Mouse (Mus musculus) liver, postnatal 0 days (tissue): ENCODE results near the gene Mamdc4. TPM values are rescaled to one million over a fixed set of nuclear protein-coding genes. Genes with fewer than 3 reads are reported as not detected.

ENCODE experiments used
- ATAC-seq: fragments of 200-750 bp; cut with Nextera tagmentation; 2 replicates; pipeline ENCODE4 v1.8.0; 2017; ENCODE audit warnings: mild to moderate bottlenecking, moderate library complexity
- DNase-seq: peaks from one replicate; pipeline ENCODE4 v3.0.0-alpha.2; 2016
- H3K27ac ChIP-seq: fragments of 300-500 bp; sonication (generic); 2 replicates; pipeline ENCODE4 v1.5.1; 2014; ENCODE audit warnings: antibody characterized with exemption, moderate library complexity, mild to moderate bottlenecking, low read depth
- H3K27me3 ChIP-seq: fragments of 300-500 bp; sonication (generic); 2 replicates; pipeline ENCODE4 v1.6.1; 2014; ENCODE audit warnings: low read length, control low read depth, mixed read lengths; ENCODE audit not compliant: insufficient read depth
- H3K36me3 ChIP-seq: fragments of 300-500 bp; sonication (generic); replicated peaks from 2 replicates; pipeline ENCODE4 v1.6.1; 2014; ENCODE audit warnings: mild to moderate bottlenecking, control low read depth, low read length, moderate library complexity, mixed read lengths; ENCODE audit not compliant: insufficient read depth
- H3K4me1 ChIP-seq: fragments of 300-500 bp; sonication (generic); 2 replicates; pipeline ENCODE4 v1.6.1; 2014; ENCODE audit warnings: antibody characterized with exemption, mild to moderate bottlenecking, control low read depth; ENCODE audit not compliant: insufficient read depth
- H3K4me2 ChIP-seq: fragments of 300-500 bp; sonication (generic); 2 replicates; pipeline ENCODE4 v1.6.1; 2014; ENCODE audit warnings: low read depth, mild to moderate bottlenecking, low read length, moderate library complexity, mixed read lengths
- H3K4me3 ChIP-seq: fragments of 300-500 bp; sonication (generic); 2 replicates; pipeline ENCODE4 v1.5.1; 2014; ENCODE audit warnings: low read depth, low read length
- H3K9ac ChIP-seq: fragments of 300-500 bp; sonication (generic); replicated peaks from 2 replicates; pipeline ENCODE4 v1.6.1; 2014; ENCODE audit warnings: mild to moderate bottlenecking, moderate library complexity
- H3K9me3 ChIP-seq: fragments of 300-500 bp; sonication (generic); 2 replicates; pipeline ENCODE4 v1.6.1; 2016; ENCODE audit warnings: mild to moderate bottlenecking, control low read depth, low read length, mixed read lengths
- CTCF ChIP-seq: sonication (generic); IDR thresholded peaks from 2 replicates; pipeline ENCODE4 v1.5.1; 2016; ENCODE audit warnings: antibody characterized with exemption, low read depth
- EP300 ChIP-seq: IDR thresholded peaks from 2 replicates; pipeline ENCODE4 v1.6.1; 2016; ENCODE audit warnings: antibody characterized with exemption, low read depth, mild to moderate bottlenecking
- WGBS: fragments of 180-500 bp; shearing (Covaris S2); extraction: QIAGEN DNeasy Blood & Tissue Kit; methylation state at CpG from one replicate; pipeline ENCODE4 v1.1.7; 2014; ENCODE audit not compliant: insufficient replicate concordance; 5-methylcytosine and 5-hydroxymethylcytosine counted together
- polyA plus RNA-seq: library from polyadenylated mRNA; unstranded; fragments of >200 nt; fragmentation: Nextera tagmentation; extraction: Ambion mirVana; gene quantifications from 2 replicates; pipeline ENCODE4 v1.2.1, GENCODE M21; 2015

Mamdc4 gene
- polyA plus RNA-seq, 1 experiment from 2014 or later, result 0.09 TPM

DNA sequence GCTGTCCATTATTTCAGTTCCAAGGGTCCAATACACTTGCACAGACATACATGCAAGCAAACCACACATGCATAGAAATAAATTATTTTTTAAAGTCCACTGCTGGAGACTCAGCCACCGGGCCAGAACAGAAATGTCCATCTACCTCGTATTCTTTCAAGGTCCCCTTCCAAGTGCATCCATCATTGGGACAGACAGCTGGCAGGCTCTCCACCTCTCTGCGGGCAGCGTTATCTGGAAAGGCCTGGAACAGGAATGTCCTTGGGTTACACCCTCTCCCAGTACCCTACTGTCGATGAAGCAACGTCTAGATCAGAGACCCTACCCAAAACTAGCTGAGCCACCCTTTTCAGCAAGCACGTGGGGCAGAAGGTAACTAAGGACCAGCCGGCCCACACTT is 38.1 kb downstream of the Mamdc4 start:
- no peak for TF ChIP-seq CTCF
- no peak for TF ChIP-seq EP300
- Histone ChIP-seq H3K27ac (no peak overlapping the region), H3K4me1 (no peaks in the 10 kb centered on the region), H3K9me3 (no peaks in the 10 kb centered on the region), H3K36me3 (peaks cover 56% of the 10 kb centered on the region), H3K27me3 (no peaks in the 10 kb centered on the region), H3K4me2 (no peak overlapping the region), H3K4me3 (no peak overlapping the region), H3K9ac (no peak overlapping the region)
- no peak for ATAC-seq
- DNase-seq, result no peak
- WGBS, result 85% methylated on average over 8 of the region's 8 CpGs

DNA sequence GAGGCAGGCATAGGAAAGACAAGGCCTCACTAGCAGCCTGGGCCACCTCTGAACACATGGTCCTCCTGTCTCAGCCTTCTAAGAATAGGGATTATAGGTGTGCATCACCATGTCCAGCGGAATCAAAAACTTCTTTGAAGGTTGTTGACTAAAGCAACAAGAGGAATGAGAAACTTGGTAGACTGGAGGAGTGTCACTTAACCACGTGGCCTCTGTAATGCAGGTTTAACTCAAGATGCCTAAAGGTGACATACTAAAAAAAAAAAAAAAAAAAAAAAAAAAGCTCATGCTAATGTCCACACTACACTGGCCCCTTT is 39.8 kb downstream of the Mamdc4 start:
- no peak for ATAC-seq
- Histone ChIP-seq H3K27ac (no peak overlapping the region), H3K9ac (no peak overlapping the region), H3K4me1 (no peaks in the 10 kb centered on the region), H3K4me3 (no peak overlapping the region), H3K9me3 (no peaks in the 10 kb centered on the region), H3K4me2 (no peak overlapping the region), H3K36me3 (peaks cover 63% of the 10 kb centered on the region), H3K27me3 (no peaks in the 10 kb centered on the region)
- DNase-seq, result no peak
- TF ChIP-seq CTCF, result no peak
- no peak for TF ChIP-seq EP300
- WGBS, result 78% methylated on average over 2 of the region's 2 CpGs

DNA sequence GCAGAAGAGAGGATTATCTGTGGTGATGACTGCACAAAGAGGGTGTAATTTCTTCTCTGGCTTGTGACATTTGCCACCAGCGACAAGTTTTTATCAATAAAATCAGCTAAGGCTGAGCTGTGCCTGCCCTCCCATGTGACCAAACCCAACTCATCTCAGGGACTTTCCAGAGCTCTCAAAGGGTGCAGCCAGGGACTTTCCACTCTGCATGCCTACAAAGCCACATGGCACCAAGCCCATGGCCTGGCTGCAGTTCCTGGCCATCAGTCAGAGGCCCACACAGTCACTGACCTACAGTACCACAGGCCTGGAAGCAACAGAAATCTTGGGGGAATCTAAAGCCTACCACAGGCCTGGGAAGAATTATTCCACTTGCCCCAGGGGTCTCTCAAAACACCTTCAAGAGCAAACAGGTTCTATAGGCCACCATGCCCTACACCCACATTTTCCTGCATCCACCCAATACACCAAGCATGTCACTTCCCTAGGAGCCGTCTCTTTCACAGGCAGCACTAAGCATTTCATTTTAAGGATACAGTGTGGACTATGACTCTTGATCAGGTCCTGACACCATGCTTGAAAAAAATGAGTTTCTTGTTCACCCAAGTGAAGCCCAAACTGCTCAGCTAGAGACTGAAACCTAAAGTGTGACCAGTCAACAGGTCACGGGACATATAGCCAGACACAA is 40.3 kb downstream of the Mamdc4 start:
- Histone ChIP-seq H3K4me1 (no peaks in the 10 kb centered on the region), H3K9ac (no peak overlapping the region), H3K4me2 (no peak overlapping the region), H3K36me3 (peaks cover 65% of the 10 kb centered on the region), H3K4me3 (no peak overlapping the region), H3K27me3 (no peaks in the 10 kb centered on the region), H3K9me3 (no peaks in the 10 kb centered on the region), H3K27ac (no peak overlapping the region)
- TF ChIP-seq EP300, result no peak
- TF ChIP-seq CTCF, result no peak
- 74% methylated on average over 3 of the region's 3 CpGs for WGBS
- DNase-seq (no peak), ATAC-seq (peak; percentile 71)

DNA sequence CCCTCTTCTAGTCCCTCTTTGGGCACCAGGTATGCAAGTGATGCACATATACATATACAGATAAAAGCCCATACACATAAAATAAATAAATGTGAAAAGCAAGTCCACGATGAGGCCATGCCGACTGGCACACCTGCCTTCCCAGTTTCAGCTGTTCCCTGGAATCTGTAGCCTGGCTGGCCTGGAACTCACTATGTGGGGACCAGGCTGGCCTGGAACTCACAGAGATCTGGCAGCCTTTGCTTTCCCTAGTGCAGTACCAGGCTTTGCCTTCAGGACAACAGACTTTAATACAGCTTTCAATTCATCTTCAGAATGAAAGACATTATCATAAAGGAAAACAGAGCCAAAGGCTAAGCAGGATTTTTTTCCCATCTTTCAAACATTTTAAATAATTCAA is 40.9 kb downstream of the Mamdc4 start:
- Histone ChIP-seq H3K9me3 (no peaks in the 10 kb centered on the region), H3K4me2 (no peak overlapping the region), H3K27ac (no peak overlapping the region), H3K4me1 (no peaks in the 10 kb centered on the region), H3K4me3 (no peak overlapping the region), H3K36me3 (peaks cover 69% of the 10 kb centered on the region), H3K9ac (no peak overlapping the region), H3K27me3 (no peaks in the 10 kb centered on the region)
- 89% methylated on average over 2 of the region's 2 CpGs for WGBS
- DNase-seq (no peak), ATAC-seq (no peak)
- no peak for TF ChIP-seq EP300
- no peak for TF ChIP-seq CTCF

DNA sequence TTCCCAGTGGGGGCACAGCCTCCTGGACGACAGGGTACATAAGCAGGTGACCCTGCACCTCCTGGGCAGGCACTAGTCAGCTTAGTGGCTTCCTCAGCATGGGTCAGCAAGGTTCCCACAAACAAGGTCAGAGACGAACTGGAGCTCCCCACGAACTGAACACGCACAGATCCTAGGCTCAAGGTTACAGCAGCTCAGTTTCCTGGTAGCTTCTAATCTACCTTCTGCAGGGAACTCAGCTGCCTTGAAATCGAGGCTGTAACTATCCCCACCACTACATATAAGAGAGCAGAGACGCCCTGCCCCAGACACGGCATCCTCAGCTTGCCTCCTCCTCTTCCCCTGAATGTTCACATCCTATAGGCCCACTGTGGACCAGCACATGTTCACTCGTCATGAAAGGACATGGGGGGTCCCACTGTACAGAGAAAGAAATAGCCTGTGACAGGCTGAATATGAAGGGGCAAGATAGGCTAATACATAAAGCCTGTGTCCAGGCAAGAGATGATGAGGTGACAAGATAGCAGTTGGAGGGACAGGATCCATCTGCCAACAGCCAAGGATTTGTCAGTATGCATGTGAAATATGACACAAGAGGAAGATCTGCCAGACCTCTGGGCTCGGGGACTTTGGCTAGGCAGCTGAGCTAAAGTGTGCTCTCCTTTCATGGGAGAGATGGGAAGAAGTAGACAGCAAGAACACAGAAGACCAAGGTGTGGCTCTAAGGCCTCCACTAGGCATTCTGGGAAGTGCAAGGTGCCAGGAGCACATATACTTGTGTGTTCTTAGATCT is 47.9 kb downstream of the Mamdc4 start:
- Histone ChIP-seq H3K4me1 (no peaks in the 10 kb centered on the region), H3K4me2 (no peak overlapping the region), H3K36me3 (peaks cover 79% of the 10 kb centered on the region), H3K4me3 (no peak overlapping the region), H3K9me3 (no peaks in the 10 kb centered on the region), H3K27ac (no peak overlapping the region), H3K9ac (no peak overlapping the region), H3K27me3 (no peaks in the 10 kb centered on the region)
- 78% methylated on average over 9 of the region's 9 CpGs for WGBS
- no peak for DNase-seq
- ATAC-seq, result no peak
- TF ChIP-seq EP300, result no peak
- no peak for TF ChIP-seq CTCF

Other genes with a start within 250 kb of the Mamdc4 start
- gene Man1b1, start 242.5 kb downstream of the Mamdc4 start, polyA plus RNA-seq, result 15.7 and 16.5 TPM in 2 replicates
- 12.8 and 15.4 TPM in 2 replicates for gene Dpp7, start 218.5 kb downstream of the Mamdc4 start, polyA plus RNA-seq
- 18.7 and 19.4 TPM in 2 replicates for gene Uap1l1, start 209.2 kb downstream of the Mamdc4 start, polyA plus RNA-seq
- 5.5 and 7.4 TPM in 2 replicates for gene Sapcd2, start 202.5 kb downstream of the Mamdc4 start, polyA plus RNA-seq
- gene Entpd2, start 179.0 kb downstream of the Mamdc4 start, polyA plus RNA-seq, result 2.9 and 3.6 TPM in 2 replicates
- 5.2 and 5.4 TPM in 2 replicates for gene Npdc1, start 175.5 kb downstream of the Mamdc4 start, polyA plus RNA-seq
- 0.78 and 0.97 TPM in 2 replicates for gene Fut7, start 151.6 kb downstream of the Mamdc4 start, polyA plus RNA-seq
- gene Abca2, start 146.1 kb downstream of the Mamdc4 start, polyA plus RNA-seq, result 0.71 and 0.87 TPM in 2 replicates
- 0.77 and 1.4 TPM in 2 replicates for gene Clic3, start 118.0 kb downstream of the Mamdc4 start, polyA plus RNA-seq
- 14.7 and 17.1 TPM in 2 replicates for gene Paxx, start 113.8 kb downstream of the Mamdc4 start, polyA plus RNA-seq
- 0.83 and 1.0 TPM in 2 replicates for gene Ptgds, start 104.8 kb downstream of the Mamdc4 start, polyA plus RNA-seq
- not detected in 2 replicates for gene Lcn12, start 80.9 kb downstream of the Mamdc4 start, polyA plus RNA-seq
- 26.7 and 26.9 TPM in 2 replicates for gene Fbxw5, start 74.1 kb downstream of the Mamdc4 start, polyA plus RNA-seq
- gene C8g, start 73.1 kb downstream of the Mamdc4 start, polyA plus RNA-seq, result 106 and 107 TPM in 2 replicates
- gene Traf2, start 27.9 kb downstream of the Mamdc4 start, polyA plus RNA-seq, result 10.6 and 10.7 TPM in 2 replicates
- gene Edf1, start 17.0 kb downstream of the Mamdc4 start, polyA plus RNA-seq, result 263 and 268 TPM in 2 replicates
- gene Phpt1, start 379 bp upstream of the Mamdc4 start, polyA plus RNA-seq, result 44.7 and 46.1 TPM in 2 replicates
- 0.02 TPM in 1 of 2 replicates, not detected in the other for gene Ajm1, start 6.9 kb upstream of the Mamdc4 start, polyA plus RNA-seq
- gene Rabl6, start 33.7 kb upstream of the Mamdc4 start, polyA plus RNA-seq, result 11.0 and 13.5 TPM in 2 replicates
- gene Ccdc183, start 42.8 kb upstream of the Mamdc4 start, polyA plus RNA-seq, result 0.19 and 0.28 TPM in 2 replicates
- 43.3 and 55.1 TPM in 2 replicates for gene Tmem141, start 47.2 kb upstream of the Mamdc4 start, polyA plus RNA-seq
- 95.4 and 100 TPM in 2 replicates for gene Fcna, start 53.2 kb upstream of the Mamdc4 start, polyA plus RNA-seq
- gene Lcn8, start 78.3 kb upstream of the Mamdc4 start, polyA plus RNA-seq, result 0.18 TPM in 1 of 2 replicates, not detected in the other
- gene Lcn5, start 83.1 kb upstream of the Mamdc4 start, polyA plus RNA-seq, result not detected in 2 replicates
- not detected in 2 replicates for gene Lcn6, start 101.9 kb upstream of the Mamdc4 start, polyA plus RNA-seq
- not detected in 2 replicates for gene Lcn10, start 107.9 kb upstream of the Mamdc4 start, polyA plus RNA-seq
- not detected in 2 replicates for gene Obp2a, start 125.2 kb upstream of the Mamdc4 start, polyA plus RNA-seq
- gene Bmyc, start 131.9 kb upstream of the Mamdc4 start, polyA plus RNA-seq, result 9.4 and 10.1 TPM in 2 replicates
- not detected in 2 replicates for gene Obp2b, start 162.2 kb upstream of the Mamdc4 start, polyA plus RNA-seq
- gene Lcn3, start 190.7 kb upstream of the Mamdc4 start, polyA plus RNA-seq, result not detected in 2 replicates
- gene Lcn11, start 202.2 kb upstream of the Mamdc4 start, polyA plus RNA-seq, result not detected in 2 replicates
- not detected in 2 replicates for gene Gm13539, start 207.4 kb upstream of the Mamdc4 start, polyA plus RNA-seq
- gene Glt6d1, start 241.0 kb upstream of the Mamdc4 start, polyA plus RNA-seq, result not detected in 2 replicates
- gene Lcn9, start 248.3 kb upstream of the Mamdc4 start, polyA plus RNA-seq, result not detected in 2 replicates